Mouse (Mus musculus) fibroblast of lung, adult 2 months (primary cell): Measurements from ENCODE around the gene Wnt7b.

ENCODE experiments used
- DNase-seq: peaks from one replicate; pipeline ENCODE4 v3.0.0-alpha.2; 2011; ENCODE audit warnings: low read depth

Wnt7b gene

GRCm38 (mm10) chr15:85569995-85570734, 12.1 kb downstream of the Wnt7b start:
- no peak for DNase-seq

- no peak for DNase-seq
Measured at GRCm38 (mm10) chr15:85569167-85569797, 13.0 kb downstream of the Wnt7b start.

GRCm38 (mm10) chr15:85568402-85568801, 13.9 kb downstream of the Wnt7b start:
- no peak for DNase-seq

- no peak for DNase-seq
Measured at GRCm38 (mm10) chr15:85564966-85565365, 17.3 kb downstream of the Wnt7b start.

GRCm38 (mm10) chr15:85564034-85564769, 18.1 kb downstream of the Wnt7b start:
- DNase-seq, result no peak

GRCm38 (mm10) chr15:85561953-85562352, 20.3 kb downstream of the Wnt7b start:
- no peak for DNase-seq

GRCm38 (mm10) chr15:85560830-85561229, 21.4 kb downstream of the Wnt7b start:
- DNase-seq, result no peak

GRCm38 (mm10) chr15:85558840-85559540, 23.3 kb downstream of the Wnt7b start:
- no peak for DNase-seq

GRCm38 (mm10) chr15:85555799-85556198, 26.5 kb downstream of the Wnt7b start:
- DNase-seq, result peak; percentile 22

GRCm38 (mm10) chr15:85553421-85553820, 28.9 kb downstream of the Wnt7b start:
- no peak for DNase-seq

GRCm38 (mm10) chr15:85546500-85546899, 35.8 kb downstream of the Wnt7b start:
- DNase-seq, result no peak

GRCm38 (mm10) chr15:85545369-85545768, 36.9 kb downstream of the Wnt7b start:
- DNase-seq, result no peak

GRCm38 (mm10) chr15:85538170-85538569, 44.1 kb downstream of the Wnt7b start:
- DNase-seq, result no peak

- DNase-seq, result no peak
Measured at GRCm38 (mm10) chr15:85537151-85537550, 45.1 kb downstream of the Wnt7b start.

- DNase-seq, result no peak
Measured at GRCm38 (mm10) chr15:85534646-85535045, 47.6 kb downstream of the Wnt7b start.

GRCm38 (mm10) chr15:85534215-85534614, 48.1 kb downstream of the Wnt7b start:
- no peak for DNase-seq

GRCm38 (mm10) chr15:85532063-85532462, 50.2 kb downstream of the Wnt7b start:
- no peak for DNase-seq

- no peak for DNase-seq
Measured at GRCm38 (mm10) chr15:85529911-85530310, 52.4 kb downstream of the Wnt7b start.

- no peak for DNase-seq
Measured at GRCm38 (mm10) chr15:85524404-85524950, 57.8 kb downstream of the Wnt7b start.

GRCm38 (mm10) chr15:85523173-85523991, 58.9 kb downstream of the Wnt7b start:
- peak; percentile 64 for DNase-seq

GRCm38 (mm10) chr15:85519438-85519837, 62.8 kb downstream of the Wnt7b start:
- DNase-seq, result no peak
